Mouse (Mus musculus) stomach, embryonic 15.5 days (tissue): ENCODE results near the gene Tenm2. TPM values are rescaled to one million over a fixed set of nuclear protein-coding genes. Genes with fewer than 3 reads are reported as not detected.
A peak's percentile ranks its signal among the peaks of the same experiment; 100 is the strongest.

Experiments
- ATAC-seq: fragments of 200-750 bp; cut with Nextera tagmentation; 2 replicates; pipeline ENCODE4 v1.8.0; 2017; ENCODE audit warnings: low read depth, moderate number of reproducible peaks, moderate TSS enrichment; ENCODE audit not compliant: insufficient read depth, low FRiP score
- H3K27ac ChIP-seq: fragments of 300-500 bp; sonication (generic); 2 replicates; pipeline ENCODE4 v1.5.1; 2015; ENCODE audit warnings: mild to moderate bottlenecking, inconsistent platforms
- H3K27me3 ChIP-seq: fragments of 300-500 bp; sonication (generic); replicated peaks from 2 replicates; pipeline ENCODE4 v1.6.1; 2015; ENCODE audit warnings: inconsistent platforms
- H3K36me3 ChIP-seq: fragments of 300-500 bp; sonication (generic); 2 replicates; pipeline ENCODE4 v1.6.1; 2015; ENCODE audit warnings: inconsistent platforms
- H3K4me1 ChIP-seq: fragments of 300-500 bp; sonication (generic); 2 replicates; pipeline ENCODE4 v1.6.1; 2015; ENCODE audit warnings: inconsistent platforms
- H3K4me2 ChIP-seq: fragments of 300-500 bp; sonication (generic); 2 replicates; pipeline ENCODE4 v1.6.1; 2015; ENCODE audit warnings: mild to moderate bottlenecking, inconsistent platforms
- H3K4me3 ChIP-seq: fragments of 300-500 bp; sonication (generic); replicated peaks from 2 replicates; pipeline ENCODE4 v1.5.1; 2015; ENCODE audit warnings: inconsistent platforms
- H3K9ac ChIP-seq: fragments of 300-500 bp; sonication (generic); 2 replicates; pipeline ENCODE4 v1.6.1; 2015; ENCODE audit warnings: inconsistent platforms
- H3K9me3 ChIP-seq: fragments of 300-500 bp; sonication (generic); 2 replicates; pipeline ENCODE4 v1.6.1; 2016; ENCODE audit warnings: inconsistent platforms
- WGBS: fragments of 180-500 bp; shearing (Covaris S2); methylation state at CpG from one replicate; pipeline ENCODE4 v1.1.7; 2015; 5-methylcytosine and 5-hydroxymethylcytosine counted together
- polyA plus RNA-seq: library from polyadenylated mRNA; unstranded; fragments of >200 nt; fragmentation: Nextera tagmentation; extraction: Ambion mirVana; gene quantifications from 2 replicates; pipeline ENCODE4 v1.2.1, GENCODE M21; 2015

The Tenm2 gene
- polyA plus RNA-seq, 1 experiment from 2014 or later = 1.6 TPM

DNA sequence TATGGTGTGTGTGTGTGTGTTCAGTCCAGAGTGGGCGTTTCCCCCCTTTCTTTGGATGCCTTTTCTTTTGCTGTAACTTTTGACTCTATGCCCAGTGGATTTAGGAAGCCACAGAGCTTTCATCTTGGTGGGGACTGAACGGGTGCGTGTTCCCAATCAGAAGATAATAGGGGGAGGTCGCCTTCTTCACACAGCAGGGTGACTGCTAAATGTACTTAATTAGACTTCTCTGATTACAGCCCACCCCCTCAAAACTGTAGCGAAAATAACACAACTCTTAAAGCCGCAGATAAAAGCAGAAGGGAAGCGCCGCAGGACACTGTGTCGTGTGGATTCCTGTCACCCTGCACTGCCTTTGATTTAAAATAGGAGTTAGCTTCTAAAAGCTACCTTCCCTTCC is 1163.7 kb downstream of the Tenm2 start:
- Histone ChIP-seq H3K9me3 (no peaks in the 10 kb centered on the region), H3K27ac (no peak overlapping the region), H3K27me3 (no peaks in the 10 kb centered on the region), H3K4me3 (no peak overlapping the region), H3K4me2 (no peak overlapping the region), H3K9ac (no peak overlapping the region), H3K36me3 (no peaks in the 10 kb centered on the region), H3K4me1 (no peaks in the 10 kb centered on the region)
- no peak for ATAC-seq
- WGBS = 66% methylated on average over 9 of the region's 9 CpGs

- no CpG with 5 or more reads among the region's 1 CpGs for WGBS
- no peaks in the 10 kb centered on the region for H3K4me1 ChIP-seq
- no peaks in the 10 kb centered on the region for H3K27me3 ChIP-seq
- H3K9ac ChIP-seq = no peak overlapping the region
- H3K9me3 ChIP-seq = no peaks in the 10 kb centered on the region
- no peak overlapping the region for H3K27ac ChIP-seq
- no peak overlapping the region for H3K4me3 ChIP-seq
- ATAC-seq = no peak
- no peaks in the 10 kb centered on the region for H3K36me3 ChIP-seq
- H3K4me2 ChIP-seq = no peak overlapping the region
Observed at GRCm38 (mm10) chr11:36059325-36059843, 1176.4 kb downstream of the Tenm2 start.

GRCm38 (mm10) chr11:36056525-36056924 is 1179.2 kb downstream of the Tenm2 start:
- WGBS = 91% methylated on average over 11 of the region's 11 CpGs
- no peaks in the 10 kb centered on the region for H3K27me3 ChIP-seq
- no peak overlapping the region for H3K4me2 ChIP-seq
- no peak overlapping the region for H3K4me3 ChIP-seq
- ATAC-seq = no peak
- no peaks in the 10 kb centered on the region for H3K9me3 ChIP-seq
- H3K27ac ChIP-seq = no peak overlapping the region
- no peaks in the 10 kb centered on the region for H3K4me1 ChIP-seq
- no peaks in the 10 kb centered on the region for H3K36me3 ChIP-seq
- H3K9ac ChIP-seq = no peak overlapping the region

- no peaks in the 10 kb centered on the region for H3K9me3 ChIP-seq
- H3K27ac ChIP-seq = no peak overlapping the region
- H3K4me3 ChIP-seq = no peak overlapping the region
- no peak overlapping the region for H3K4me2 ChIP-seq
- H3K36me3 ChIP-seq = no peaks in the 10 kb centered on the region
- H3K27me3 ChIP-seq = 0 out of 2 replicates have a peak, but pooled peaks cover under 1% of the 10 kb centered on the region
- no peaks in the 10 kb centered on the region for H3K4me1 ChIP-seq
- 84% methylated on average over 7 of the region's 7 CpGs for whole genome bisulfite sequencing
- no peak for ATAC-seq
- H3K9ac ChIP-seq = no peak overlapping the region
Observed at GRCm38 (mm10) chr11:36054323-36054722, 1181.4 kb downstream of the Tenm2 start.

- no peak for ATAC-seq
- WGBS = 62% methylated on average over 4 of the region's 4 CpGs
Observed at GRCm38 (mm10) chr11:36053457-36053856, 1182.3 kb downstream of the Tenm2 start.

DNA sequence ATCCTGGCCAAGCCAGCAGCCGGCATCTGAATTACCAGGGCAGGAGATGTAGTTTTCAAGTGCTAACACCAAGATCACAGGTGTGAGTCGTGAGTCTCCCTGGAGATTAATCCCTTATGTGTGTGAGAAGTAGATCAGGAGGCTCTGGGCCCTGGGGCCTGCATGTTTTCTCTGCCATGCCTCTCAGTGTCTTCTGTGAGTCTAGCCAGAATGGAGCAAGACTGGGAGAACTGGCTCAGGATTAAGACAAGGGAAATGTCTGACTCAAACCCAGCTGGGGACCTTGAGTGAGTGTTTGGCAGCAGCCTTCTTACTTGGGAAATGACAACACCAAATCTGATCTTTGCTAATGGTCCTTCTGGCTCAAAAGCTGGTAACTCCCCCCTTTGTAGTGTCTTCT is 1183.2 kb downstream of the Tenm2 start:
- Histone ChIP-seq H3K4me1 (no peaks in the 10 kb centered on the region), H3K9ac (no peak overlapping the region), H3K4me2 (no peak overlapping the region), H3K27ac (no peak overlapping the region), H3K27me3 (0 out of 2 replicates have a peak, but pooled peaks cover 5% of the 10 kb centered on the region), H3K4me3 (no peak overlapping the region), H3K9me3 (no peaks in the 10 kb centered on the region), H3K36me3 (no peaks in the 10 kb centered on the region)
- no peak for ATAC-seq
- WGBS = 48% methylated on average over 2 of the region's 2 CpGs

More at GRCm38 (mm10) chr11:36053457-36053856, 1182.3 kb downstream of the Tenm2 start:
- H3K9me3 ChIP-seq = no peaks in the 10 kb centered on the region
- no peak overlapping the region for H3K4me3 ChIP-seq
- no peaks in the 10 kb centered on the region for H3K36me3 ChIP-seq
- H3K9ac ChIP-seq = no peak overlapping the region
- no peaks in the 10 kb centered on the region for H3K4me1 ChIP-seq
- 0 out of 2 replicates have a peak, but pooled peaks cover 5% of the 10 kb centered on the region for H3K27me3 ChIP-seq
- no peak overlapping the region for H3K27ac ChIP-seq
- no peak overlapping the region for H3K4me2 ChIP-seq

- 0 out of 2 replicates have a peak, but pooled peaks cover 5% of the 10 kb centered on the region for H3K27me3 ChIP-seq
- H3K4me3 ChIP-seq = no peak overlapping the region
- ATAC-seq = no peak
Observed at GRCm38 (mm10) chr11:36052091-36052490, 1183.7 kb downstream of the Tenm2 start.

GRCm38 (mm10) chr11:36049547-36049946 is 1186.2 kb downstream of the Tenm2 start:
- no peaks in the 10 kb centered on the region for H3K4me1 ChIP-seq
- ATAC-seq = no peak
- H3K27ac ChIP-seq = no peak overlapping the region
- H3K4me2 ChIP-seq = no peak overlapping the region
- no peak overlapping the region for H3K4me3 ChIP-seq
- 39% methylated on average over 5 of the region's 5 CpGs for WGBS
- H3K36me3 ChIP-seq = no peaks in the 10 kb centered on the region
- H3K9me3 ChIP-seq = no peaks in the 10 kb centered on the region
- H3K9ac ChIP-seq = no peak overlapping the region
- H3K27me3 ChIP-seq = 0 out of 2 replicates have a peak, but pooled peaks cover 5% of the 10 kb centered on the region

More at GRCm38 (mm10) chr11:36052091-36052490, 1183.7 kb downstream of the Tenm2 start:
- Histone ChIP-seq H3K4me1 (no peaks in the 10 kb centered on the region), H3K36me3 (no peaks in the 10 kb centered on the region), H3K27ac (no peak overlapping the region), H3K9me3 (no peaks in the 10 kb centered on the region), H3K4me2 (no peak overlapping the region), H3K9ac (no peak overlapping the region)
- 86% methylated on average over 1 of the region's 1 CpGs for WGBS

DNA sequence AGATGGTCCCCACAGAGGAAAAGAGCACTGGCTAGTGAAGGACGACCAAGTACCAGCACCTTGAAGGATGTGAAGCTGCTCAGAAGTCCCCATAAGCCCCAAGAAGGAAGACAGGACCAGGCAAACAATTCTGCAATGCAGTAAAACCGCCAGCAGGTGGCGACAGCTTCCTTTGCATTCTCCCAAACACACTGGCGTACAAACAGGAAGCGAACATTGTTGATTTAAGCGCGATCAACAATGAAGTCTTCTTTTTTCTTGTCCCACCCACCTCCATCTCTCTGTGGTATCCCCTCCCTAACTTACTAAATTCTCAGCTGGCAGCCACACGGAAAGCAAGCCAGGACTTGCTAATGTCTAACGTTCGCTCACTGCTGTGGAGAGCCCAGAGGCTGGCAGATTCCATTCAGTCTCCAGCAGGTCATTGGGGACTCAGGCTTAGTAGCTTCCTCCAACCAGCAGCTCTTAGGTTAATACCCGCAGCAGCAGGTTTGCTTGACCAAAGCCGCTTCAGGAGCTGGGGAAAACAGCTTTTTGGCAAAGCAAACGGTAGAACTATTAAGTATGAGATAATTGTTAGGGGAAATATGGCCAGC is 1190.0 kb downstream of the Tenm2 start:
- peak; percentile 54; the same call in 1 of the 2 replicates for ATAC-seq
- Histone ChIP-seq H3K9me3 (no peaks in the 10 kb centered on the region), H3K27me3 (0 out of 2 replicates have a peak, but pooled peaks cover 5% of the 10 kb centered on the region), H3K4me2 (peak overlapping the region; percentile 52), H3K4me1 (no peaks in the 10 kb centered on the region), H3K9ac (peak overlapping the region; percentile 34; the same call in 1 of the 2 replicates), H3K27ac (no peak overlapping the region), H3K36me3 (no peaks in the 10 kb centered on the region), H3K4me3 (peak overlapping the region; percentile 49)
- WGBS = 4% methylated on average over 13 of the region's 13 CpGs

DNA sequence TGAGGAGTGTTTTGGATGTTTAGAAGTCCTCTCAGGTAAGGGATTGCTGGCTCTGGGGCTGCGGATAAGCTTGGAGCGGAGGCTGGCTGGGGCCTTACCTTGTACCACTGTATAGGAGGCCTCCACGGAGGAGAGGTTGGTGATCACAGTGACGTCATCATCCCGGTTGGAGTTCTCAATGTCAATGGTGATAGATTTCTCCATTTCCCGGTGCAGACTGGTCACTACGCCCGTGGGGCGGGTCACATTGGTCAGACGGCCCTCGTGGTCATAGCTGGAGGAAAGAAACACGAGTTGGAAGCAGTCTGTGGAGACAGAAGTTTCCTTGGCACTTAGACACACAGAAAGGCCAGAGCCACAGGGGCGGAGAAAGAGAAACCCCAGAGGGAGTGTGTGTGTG is 1194.4 kb downstream of the Tenm2 start:
- Histone ChIP-seq H3K9ac (no peak overlapping the region), H3K36me3 (no peaks in the 10 kb centered on the region), H3K9me3 (no peaks in the 10 kb centered on the region), H3K27me3 (no peaks in the 10 kb centered on the region), H3K4me1 (peaks cover 4% of the 10 kb centered on the region; the same call in 1 of the 2 replicates), H3K27ac (no peak overlapping the region), H3K4me2 (no peak overlapping the region), H3K4me3 (no peak overlapping the region)
- 76% methylated on average over 13 of the region's 13 CpGs for WGBS
- ATAC-seq = no peak

- Histone ChIP-seq H3K4me2 (no peak overlapping the region), H3K36me3 (no peaks in the 10 kb centered on the region), H3K27me3 (no peaks in the 10 kb centered on the region), H3K9me3 (no peaks in the 10 kb centered on the region), H3K4me3 (no peak overlapping the region), H3K27ac (no peak overlapping the region), H3K9ac (no peak overlapping the region), H3K4me1 (peaks cover 9% of the 10 kb centered on the region)
- ATAC-seq = no peak
- 64% methylated on average over 10 of the region's 10 CpGs for WGBS
Observed at GRCm38 (mm10) chr11:36040508-36041233, 1195.1 kb downstream of the Tenm2 start.

- Histone ChIP-seq H3K4me2 (no peak overlapping the region), H3K9me3 (no peaks in the 10 kb centered on the region), H3K27me3 (no peaks in the 10 kb centered on the region), H3K27ac (no peak overlapping the region), H3K4me1 (peaks cover 9% of the 10 kb centered on the region), H3K36me3 (no peaks in the 10 kb centered on the region), H3K9ac (no peak overlapping the region), H3K4me3 (no peak overlapping the region)
- WGBS = 89% methylated on average over 10 of the region's 10 CpGs
- no peak for ATAC-seq
Observed at GRCm38 (mm10) chr11:36039825-36040224, 1195.9 kb downstream of the Tenm2 start.
